Mouse (Mus musculus) stomach, postnatal 0 days (tissue): ENCODE data around the gene Sept7.

ENCODE experiments used
- CTCF ChIP-seq: IDR thresholded peaks from 2 replicates; pipeline ENCODE4 v1.5.1; 2016; ENCODE audit warnings: antibody characterized with exemption, low read depth, mild to moderate bottlenecking, moderate library complexity
- EP300 ChIP-seq: optimal IDR thresholded peaks from 2 replicates; pipeline ENCODE3; 2016; ENCODE audit warnings: antibody characterized with exemption

- no peak for TF ChIP-seq CTCF
- no peak for TF ChIP-seq EP300
Measured at GRCm38 (mm10) chr9:25218954-25219353, 33.3 kb upstream of the Sept7 start.
